Mouse (Mus musculus): ENCODE results near the gene Maml3.

DNA sequence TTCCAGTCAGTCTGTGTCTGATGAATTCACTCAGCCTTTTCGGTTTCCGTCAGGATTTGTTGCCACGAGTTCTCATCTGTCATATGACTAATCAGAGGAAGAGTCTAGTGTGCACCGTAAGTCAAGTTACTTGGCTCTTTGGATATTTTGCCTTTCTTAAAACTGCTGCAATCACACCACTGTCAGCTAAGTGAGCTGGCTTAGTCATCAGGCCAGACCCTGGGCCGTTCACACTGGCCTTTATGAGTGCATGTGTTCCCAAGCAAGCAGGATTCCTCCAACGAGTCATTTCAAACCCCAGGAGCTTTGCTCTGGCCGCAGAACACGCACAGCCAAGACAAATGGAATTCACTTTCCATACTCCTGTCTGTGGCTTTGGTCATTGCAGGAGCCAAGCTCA is 161.2 kb downstream of the Maml3 start:
- no peak for TF ChIP-seq CTCF (IDR thresholded peaks at IDR 0.05; ENCODE audit: control insufficient read depth, insufficient read depth, insufficient read length)
- peak; percentile 47 for TF ChIP-seq USF1 (IDR thresholded peaks at IDR 0.05; ENCODE audit: low read depth)
- TF ChIP-seq CEBPB (IDR thresholded peaks at IDR 0.05; ENCODE audit: low read depth), result peak; percentile 35

Measured in C2C12 (cell line).